Mouse (Mus musculus) brain, embryonic 14.5 days (tissue): ENCODE data around the gene Tmem98. TPM values are rescaled to one million over a fixed set of nuclear protein-coding genes. Genes with fewer than 3 reads are reported as not detected.

Experiments
- DNase-seq: peaks from one replicate; pipeline ENCODE4 v3.0.0-alpha.2; 2011; ENCODE audit warnings: low read depth
- CTCF ChIP-seq: fragments of 200-500 bp; IDR thresholded peaks from 2 replicates; pipeline ENCODE4 v1.5.1; 2012; ENCODE audit warnings: inconsistent platforms, mild to moderate bottlenecking, moderate library complexity, borderline replicate concordance; ENCODE audit not compliant: insufficient read depth, insufficient read length; ENCODE audit errors: extremely low read depth
- POLR2A ChIP-seq: fragments of 200-500 bp; IDR thresholded peaks from 2 replicates; pipeline ENCODE4 v1.6.1; 2012; ENCODE audit warnings: mild to moderate bottlenecking, inconsistent platforms, borderline replicate concordance; ENCODE audit not compliant: poor library complexity, insufficient read depth, insufficient read length, severe bottlenecking; ENCODE audit errors: extremely low read depth
- polyA plus RNA-seq: library from polyadenylated mRNA; depleted of rRNA; stranded (reverse); fragments of >200 nt; gene quantifications from 2 replicates; pipeline ENCODE4 v1.2.3, GENCODE M21; 2012

Tmem98 gene
- polyA plus RNA-seq, 1 experiment, result 28.0 TPM

GRCm38 (mm10) chr11:80777708-80778107, 32.3 kb upstream of the Tmem98 start:
- no peak for DNase-seq
- TF ChIP-seq CTCF (no peak), POLR2A (no peak)

GRCm38 (mm10) chr11:80778157-80778556, 31.8 kb upstream of the Tmem98 start:
- peak; percentile 5 for DNase-seq
- TF ChIP-seq CTCF (no peak), POLR2A (no peak)

- peak; percentile 17 for DNase-seq
These were observed 31.0 kb upstream of the Tmem98 start for GRCm38 (mm10) chr11:80778916-80779526.

GRCm38 (mm10) chr11:80779527-80780344, 30.2 kb upstream of the Tmem98 start, which contains the start of gene Myo1d:
TSS of gene Myo1d (minus strand) at chr11:80780025.
- TF ChIP-seq CTCF (peak; percentile 78), POLR2A (peak; percentile 71)
- peak; percentile 91 for DNase-seq

More at GRCm38 (mm10) chr11:80778916-80779526, 31.0 kb upstream of the Tmem98 start:
- TF ChIP-seq CTCF, result no peak
- TF ChIP-seq POLR2A, result no peak

- no peak for DNase-seq
- TF ChIP-seq CTCF (no peak), POLR2A (no peak)
These were observed 28.4 kb upstream of the Tmem98 start for GRCm38 (mm10) chr11:80781535-80781934.

GRCm38 (mm10) chr11:80783460-80783859, 26.5 kb upstream of the Tmem98 start:
- DNase-seq, result no peak
- TF ChIP-seq POLR2A (no peak), CTCF (no peak)

GRCm38 (mm10) chr11:80784294-80784743, 25.7 kb upstream of the Tmem98 start:
- no peak for DNase-seq
- TF ChIP-seq POLR2A (no peak), CTCF (no peak)

GRCm38 (mm10) chr11:80785672-80786071, 24.3 kb upstream of the Tmem98 start:
- no peak for DNase-seq
- no peak for TF ChIP-seq POLR2A
- no peak for TF ChIP-seq CTCF

GRCm38 (mm10) chr11:80789647-80790240, 20.2 kb upstream of the Tmem98 start:
- TF ChIP-seq CTCF (no peak), POLR2A (no peak)
- DNase-seq, result no peak

GRCm38 (mm10) chr11:80790413-80790812, 19.6 kb upstream of the Tmem98 start:
- no peak for DNase-seq
- TF ChIP-seq CTCF (no peak), POLR2A (no peak)

- DNase-seq, result no peak
- no peak for TF ChIP-seq POLR2A
- TF ChIP-seq CTCF, result no peak
These were observed 18.1 kb upstream of the Tmem98 start for GRCm38 (mm10) chr11:80791677-80792432.

- TF ChIP-seq POLR2A, result no peak
- no peak for TF ChIP-seq CTCF
- DNase-seq, result no peak
These were observed 16.6 kb upstream of the Tmem98 start for GRCm38 (mm10) chr11:80793386-80793785.
